Mouse (Mus musculus): ENCODE measurements around the gene Tmbim6.

Gene Tmbim6

GRCm38 (mm10) chr15:99392486-99393385, at the start of gene Tmbim6:
TSS of gene Tmbim6 (plus strand) at chr15:99392882.
- DNase-seq (ENCODE audit: extremely low read depth, insufficient read length, low spot score): peak; percentile 99

DNA sequence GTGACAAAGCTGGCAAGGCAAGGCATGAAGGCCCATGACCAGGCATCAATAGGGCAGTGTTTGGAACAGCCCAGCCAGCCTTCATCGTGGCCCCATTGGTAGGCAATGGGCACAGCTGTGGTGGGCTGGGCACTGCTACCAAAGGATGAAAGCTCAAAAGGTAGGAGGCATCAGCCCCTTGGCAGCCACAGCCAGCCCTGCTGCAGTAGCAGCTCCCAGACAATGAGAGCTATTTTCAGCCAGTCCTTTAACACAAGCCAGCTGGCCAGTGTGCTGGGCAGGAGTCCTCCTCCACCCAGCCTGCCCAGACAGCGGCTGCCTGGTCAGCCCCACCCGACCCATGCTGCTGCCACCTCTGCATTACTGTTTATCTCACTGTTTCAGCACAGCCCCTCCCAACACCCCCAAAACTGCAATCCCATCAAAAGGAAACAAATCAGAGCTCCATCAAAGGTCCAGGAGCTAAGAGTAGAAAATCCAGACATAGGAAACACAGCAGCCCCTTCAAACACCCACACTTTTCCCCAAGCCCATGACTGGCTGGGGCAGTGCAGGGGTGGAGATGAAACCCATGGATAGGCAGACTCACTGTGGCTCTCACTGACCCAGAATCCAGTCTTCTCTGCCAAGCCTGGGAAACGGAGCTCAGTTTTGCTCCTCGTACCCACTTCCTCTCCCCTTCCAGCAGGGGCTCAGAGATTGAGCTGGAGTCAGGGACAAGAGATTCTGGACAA, 49.1 kb upstream of the Tmbim6 start:
- peak; percentile 46 for DNase-seq (ENCODE audit: extremely low read depth, insufficient read length, low spot score)

GRCm38 (mm10) chr15:99344148-99344870, 48.4 kb upstream of the Tmbim6 start:
- peak; percentile 50 for DNase-seq (ENCODE audit: extremely low read depth, insufficient read length, low spot score)

GRCm38 (mm10) chr15:99344961-99345360, 47.7 kb upstream of the Tmbim6 start:
- peak; percentile 38 for DNase-seq (ENCODE audit: extremely low read depth, insufficient read length, low spot score)

DNA sequence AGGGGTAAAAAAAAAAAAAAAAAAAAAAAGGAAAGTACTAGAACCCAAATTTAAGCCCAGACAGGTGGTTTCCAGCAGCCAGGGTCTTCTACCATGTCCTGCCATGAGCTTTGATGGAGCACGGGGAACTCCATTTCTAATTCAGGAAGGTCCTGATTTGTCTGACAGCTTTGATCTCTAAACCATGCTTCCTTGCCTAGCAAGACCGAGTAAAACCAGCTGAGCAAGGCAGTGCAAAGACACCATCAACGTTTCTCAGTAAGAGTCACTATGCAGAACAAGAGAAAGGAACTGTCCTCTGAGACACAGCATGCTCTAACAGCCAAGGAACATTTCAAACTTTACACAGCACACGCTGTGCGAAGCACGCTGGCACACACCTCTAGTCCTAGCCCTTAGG, 41.1 kb upstream of the Tmbim6 start:
- DNase-seq (ENCODE audit: extremely low read depth, insufficient read length, low spot score): no peak

GRCm38 (mm10) chr15:99352306-99352705, 40.4 kb upstream of the Tmbim6 start:
- DNase-seq (ENCODE audit: extremely low read depth, insufficient read length, low spot score): no peak

DNA sequence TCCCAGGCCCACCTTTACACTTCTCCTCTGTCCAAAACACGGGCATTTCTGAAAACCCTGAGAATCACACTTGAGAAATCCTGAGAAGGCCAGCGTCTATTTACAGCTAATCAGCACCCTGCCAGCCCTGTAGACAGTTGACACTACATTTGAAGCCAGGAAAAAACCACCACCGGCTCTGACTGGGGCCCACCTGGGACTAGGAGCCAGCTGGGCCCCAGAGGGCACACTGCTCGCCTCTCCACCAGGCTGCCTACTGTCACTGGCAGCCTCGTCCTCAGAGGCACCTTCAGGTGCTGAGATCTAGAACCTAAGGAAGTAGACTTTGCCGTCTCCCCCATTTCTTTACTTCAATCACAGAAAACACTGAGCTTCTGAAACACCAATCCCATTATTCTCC, 37.0 kb upstream of the Tmbim6 start:
- DNase-seq (ENCODE audit: extremely low read depth, insufficient read length, low spot score): no peak

GRCm38 (mm10) chr15:99356462-99356861, 36.2 kb upstream of the Tmbim6 start:
- no peak for DNase-seq (ENCODE audit: extremely low read depth, insufficient read length, low spot score)

- peak; percentile 76 for DNase-seq (ENCODE audit: extremely low read depth, insufficient read length, low spot score)
Observed at GRCm38 (mm10) chr15:99358952-99359351, 33.7 kb upstream of the Tmbim6 start.

DNA sequence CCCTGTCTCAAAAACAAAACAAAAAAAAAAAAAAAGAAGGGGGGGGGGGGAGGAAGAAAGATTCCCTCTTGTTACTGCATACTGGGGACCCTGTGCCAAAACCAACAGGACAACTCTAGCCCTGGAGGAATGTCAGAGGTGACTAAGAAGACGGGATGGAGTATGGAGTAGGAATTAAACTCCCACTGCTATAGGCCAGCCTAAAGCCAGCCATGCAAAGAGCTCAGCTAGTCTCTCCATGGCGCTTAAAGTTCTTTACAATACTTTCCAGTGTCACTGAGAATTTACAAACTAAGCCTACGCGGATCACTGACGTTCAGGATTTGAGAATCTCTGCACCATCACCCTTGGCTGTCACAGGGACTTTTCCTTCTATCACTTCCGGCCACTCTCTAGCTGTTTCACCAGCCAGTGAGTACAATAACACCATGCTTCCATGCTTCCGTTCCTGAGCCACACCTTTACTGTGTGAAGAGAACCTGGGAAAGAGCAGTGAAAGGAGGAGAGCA, 28.6 kb upstream of the Tmbim6 start:
- DNase-seq (ENCODE audit: extremely low read depth, insufficient read length, low spot score): peak; percentile 42

DNA sequence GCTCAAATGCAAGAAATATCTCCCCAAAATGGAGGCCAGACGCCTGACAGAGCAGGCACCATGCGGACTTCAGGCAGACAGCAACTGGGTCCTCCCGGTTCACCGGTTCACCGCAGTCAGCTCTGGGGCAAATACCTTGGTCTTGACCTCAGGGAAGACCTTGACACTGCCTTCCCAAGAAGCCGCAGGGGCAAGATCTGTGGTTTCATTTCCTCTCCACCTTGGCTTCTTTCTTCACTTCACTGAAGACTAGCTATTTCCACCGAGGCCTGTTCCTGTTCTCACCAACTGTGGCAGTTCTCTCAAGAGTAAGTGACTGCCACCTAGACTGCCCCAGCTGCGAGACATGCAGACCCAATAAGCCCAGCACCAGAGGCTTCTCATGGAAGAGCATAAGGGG, 27.8 kb upstream of the Tmbim6 start:
- DNase-seq (ENCODE audit: extremely low read depth, insufficient read length, low spot score): peak; percentile 60

DNA sequence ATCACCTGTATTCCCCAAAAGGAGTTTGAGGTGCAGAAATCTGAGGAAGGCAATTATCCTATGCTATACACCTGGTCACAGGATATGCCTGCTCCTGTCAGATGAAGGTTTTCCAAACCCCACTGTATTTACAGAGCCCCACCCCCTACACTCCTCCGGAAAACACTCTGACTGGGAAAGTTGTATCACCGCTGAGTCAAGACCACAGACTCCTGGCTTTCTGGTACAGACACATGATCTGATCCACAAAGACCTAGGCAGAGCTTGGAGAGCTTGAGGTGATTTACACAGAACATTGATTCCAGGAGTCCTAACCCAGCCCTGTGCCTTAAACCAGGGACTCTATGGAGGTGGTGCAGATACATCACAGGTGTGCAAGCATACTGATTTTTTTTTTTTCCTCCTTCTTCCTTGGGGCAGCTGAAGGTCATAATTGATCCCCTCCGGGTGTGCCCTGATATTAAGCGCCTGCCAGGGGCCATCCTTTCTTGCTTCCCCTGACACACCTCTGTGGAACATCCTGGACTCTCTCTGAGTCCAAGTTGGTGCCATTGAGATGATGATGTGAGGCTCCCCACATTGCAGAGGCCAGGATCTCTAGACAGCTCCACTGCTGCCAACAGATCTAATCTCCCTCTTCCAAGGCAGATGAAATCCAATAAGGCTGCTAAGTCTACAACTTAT, 24.0 kb upstream of the Tmbim6 start:
- peak; percentile 55 for DNase-seq (ENCODE audit: extremely low read depth, insufficient read length, low spot score)

- DNase-seq (ENCODE audit: extremely low read depth, insufficient read length, low spot score): no peak
Observed at GRCm38 (mm10) chr15:99369391-99370171, 23.1 kb upstream of the Tmbim6 start.

DNA sequence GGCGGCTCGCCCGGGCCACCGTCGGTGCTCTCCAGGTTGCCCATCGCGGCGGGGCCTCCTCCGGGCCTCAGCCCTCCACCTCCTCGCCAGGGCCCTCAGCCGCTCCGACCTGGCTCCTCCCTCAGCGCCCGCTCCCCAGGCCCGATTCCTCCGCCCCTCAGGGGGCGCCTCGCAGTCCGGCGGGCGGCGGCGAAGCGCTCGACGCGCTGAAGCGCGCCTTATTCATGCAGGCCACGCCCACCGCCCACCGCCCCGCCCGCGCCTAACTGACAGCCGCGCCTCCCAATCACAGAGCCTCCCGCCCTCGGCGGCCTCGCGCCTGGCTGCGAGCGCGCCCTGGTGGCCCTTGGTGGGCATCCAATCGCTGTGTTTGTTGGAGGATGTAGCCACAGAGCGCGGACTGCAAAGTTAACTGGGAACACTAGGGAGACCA, 22.4 kb upstream of the Tmbim6 start, which contains the start of gene Fmnl3:
Gene Fmnl3, minus strand, starts transcription at position 224 of the 433 bp plus-strand sequence.
- DNase-seq (ENCODE audit: extremely low read depth, insufficient read length, low spot score): peak; percentile 94

DNA sequence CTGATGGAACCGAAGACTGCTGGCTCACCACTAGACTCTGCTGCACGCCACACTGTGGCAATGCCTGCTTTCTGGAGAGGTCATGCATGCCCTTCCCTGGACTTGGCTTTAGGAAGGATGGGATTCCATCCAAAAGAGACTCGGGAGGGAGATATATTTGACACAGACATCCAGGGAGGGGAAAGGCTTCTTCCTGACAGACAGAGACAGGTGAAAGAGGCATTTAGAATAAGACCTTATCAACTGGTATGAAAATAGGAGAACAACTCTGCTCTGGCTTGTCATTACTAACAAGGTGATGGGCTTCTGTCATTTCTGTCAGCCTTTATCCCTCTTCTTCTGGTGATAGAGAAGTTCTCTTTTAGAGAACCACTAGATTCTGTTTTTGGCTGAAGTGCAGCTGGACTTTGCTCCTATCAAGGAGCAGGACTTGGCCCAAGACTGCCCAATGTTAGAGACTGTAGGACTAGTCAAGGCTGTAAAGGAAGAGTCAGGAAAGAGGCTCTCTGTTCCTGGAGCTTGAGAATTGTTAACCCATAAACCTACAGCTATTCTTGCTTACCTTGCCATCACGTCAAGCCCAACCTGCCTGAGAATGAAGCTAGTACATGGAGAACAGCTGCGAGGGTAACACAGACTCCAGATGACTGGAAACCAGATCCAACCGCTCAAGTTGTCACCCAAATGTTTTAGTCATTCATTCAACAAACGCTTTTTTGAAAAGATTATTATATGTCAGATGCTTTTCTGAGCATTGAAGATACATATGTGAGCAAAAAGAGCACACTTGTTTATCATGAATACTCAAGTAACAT, 20.9 kb upstream of the Tmbim6 start:
- no peak for DNase-seq (ENCODE audit: extremely low read depth, insufficient read length, low spot score)

DNA sequence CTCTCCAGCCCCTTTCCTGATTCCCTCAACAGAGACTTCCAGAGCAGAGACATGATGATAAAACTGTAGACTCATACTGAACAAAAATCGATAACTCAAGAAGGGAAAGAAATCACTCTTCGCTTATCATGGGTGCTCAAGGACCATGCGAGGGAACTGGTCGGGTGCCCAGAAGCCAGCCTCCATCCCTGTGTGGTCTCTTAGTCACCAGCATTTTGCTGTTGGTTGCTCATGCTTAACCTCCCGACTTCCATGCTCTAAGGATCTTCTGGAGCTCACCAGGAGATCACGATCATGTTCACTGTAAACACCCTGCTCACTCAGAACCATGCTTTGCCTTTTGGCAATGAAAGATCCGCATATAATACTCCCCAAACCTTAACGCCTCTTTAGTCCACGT, 19.9 kb upstream of the Tmbim6 start:
- DNase-seq (ENCODE audit: extremely low read depth, insufficient read length, low spot score): no peak

DNA sequence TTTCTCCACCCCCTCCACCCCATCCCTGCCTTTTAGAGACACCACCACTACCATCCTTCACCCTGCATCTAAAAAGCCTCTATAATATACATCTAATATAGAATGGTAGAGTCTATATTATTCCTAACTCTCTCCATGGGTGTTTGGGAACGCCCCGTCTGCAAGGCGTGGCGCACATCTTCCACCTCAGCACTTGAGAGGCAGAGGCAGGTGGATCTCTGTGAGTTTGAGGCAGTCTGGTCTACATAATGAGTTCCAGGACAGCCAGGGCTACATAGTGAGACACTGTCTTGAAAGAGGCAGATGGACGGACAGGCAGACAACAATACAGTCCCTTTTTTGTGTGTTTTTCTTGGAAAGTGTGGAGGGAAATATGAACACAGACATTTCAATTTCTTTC, 17.6 kb upstream of the Tmbim6 start:
- DNase-seq (ENCODE audit: extremely low read depth, insufficient read length, low spot score): no peak

DNA sequence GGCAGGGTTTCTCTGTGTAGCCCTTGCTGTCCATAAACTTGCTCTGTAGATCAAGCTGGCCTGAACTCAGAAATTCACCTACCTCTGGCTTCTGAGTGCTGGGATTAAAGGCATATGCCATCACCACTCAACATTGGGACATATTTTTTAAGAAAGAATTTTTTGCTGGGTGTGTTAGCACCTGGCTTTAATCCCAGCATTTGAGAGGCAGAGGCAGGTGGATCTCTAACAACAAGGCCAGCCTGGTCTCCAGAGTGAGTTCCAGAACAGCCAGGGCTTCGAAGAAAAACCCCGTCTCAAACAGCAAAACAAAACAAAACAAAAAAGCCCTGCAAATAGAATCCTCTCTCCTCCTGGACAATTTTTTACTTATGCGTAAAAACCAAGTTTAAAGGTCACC, 17.1 kb upstream of the Tmbim6 start:
- no peak for DNase-seq (ENCODE audit: extremely low read depth, insufficient read length, low spot score)

DNA sequence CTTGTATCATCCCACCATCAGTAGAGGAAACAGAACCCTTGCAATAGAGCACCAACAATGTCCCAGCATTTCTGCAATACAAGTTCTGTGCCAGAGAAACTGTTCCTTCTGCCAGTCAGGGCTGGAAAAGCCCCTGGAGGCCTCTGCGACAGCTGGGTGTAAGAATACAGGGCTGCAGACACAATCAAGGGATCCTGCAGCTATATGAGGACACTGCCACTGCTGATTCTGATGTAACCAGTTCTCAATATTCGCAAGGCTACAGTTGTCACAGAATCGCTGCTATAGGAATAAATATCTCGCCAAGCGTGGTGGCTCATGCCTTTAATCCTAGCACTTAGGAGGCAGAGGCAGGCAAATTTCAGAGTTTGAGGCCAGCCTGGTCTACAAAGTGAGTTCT, 16.4 kb upstream of the Tmbim6 start:
- DNase-seq (ENCODE audit: extremely low read depth, insufficient read length, low spot score): no peak
